Mouse (Mus musculus) megakaryocyte-erythroid progenitor cell, adult 5 weeks (primary cell): Measurements from ENCODE around the gene Olfr961. TPM values are rescaled to one million over a fixed set of nuclear protein-coding genes. Genes with fewer than 3 reads are reported as not detected.

Experiments used
- polyA plus RNA-seq: library from polyadenylated mRNA; stranded (reverse); fragments of >175 nt; gene quantifications from 2 replicates; pipeline ENCODE4 v1.2.3, GENCODE M21; 2012

The Olfr961 gene
- polyA plus RNA-seq = not detected in 2 replicates

DNA sequence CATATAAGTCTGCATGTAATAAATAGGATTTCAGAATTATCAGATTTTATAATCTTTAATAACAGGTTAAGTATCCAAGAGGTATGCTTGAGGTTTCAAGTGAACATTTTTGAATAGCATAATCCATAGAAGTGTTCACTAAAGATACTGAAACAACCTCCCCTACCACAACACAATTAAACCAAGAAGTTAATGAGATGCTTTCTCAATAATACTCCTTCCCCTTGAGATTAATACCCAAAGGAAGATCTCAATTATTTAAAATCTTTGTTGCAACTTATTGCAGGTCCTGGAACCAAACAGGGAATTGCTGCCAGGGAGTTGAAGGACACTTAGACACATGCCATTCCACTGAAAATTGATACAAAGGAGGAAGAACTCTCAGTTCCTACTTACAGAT lies at the start of gene Olfr961:
Gene Olfr961 (plus strand): TSS at position 301 of the 400 bp plus-strand sequence.

DNA sequence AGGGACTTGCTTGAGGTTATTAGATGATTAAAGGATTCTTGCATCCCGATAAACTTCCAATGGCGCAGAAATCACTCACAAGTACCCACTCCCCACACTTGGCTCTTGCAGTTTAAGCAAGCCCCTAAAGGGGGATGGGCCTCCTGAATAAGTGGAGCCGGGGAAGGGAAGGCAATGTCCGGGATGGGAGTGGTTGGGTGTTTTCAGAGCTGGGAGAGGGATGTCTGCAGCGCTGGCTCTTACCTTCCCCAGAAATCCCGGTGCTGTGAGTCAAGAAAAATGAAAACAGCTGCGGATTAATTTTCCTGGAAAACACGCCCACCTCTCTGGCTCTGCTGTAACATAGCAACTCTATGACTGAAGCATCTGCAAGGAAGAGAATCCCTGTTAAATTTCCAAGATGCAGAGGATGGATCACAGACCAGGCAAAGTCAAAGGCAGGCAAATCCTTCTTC lies 40.9 kb upstream of the Olfr961 start, which contains the start of gene AW551984:
Gene AW551984 (minus strand): TSS at position 405 of the 455 bp plus-strand sequence.

GRCm38 (mm10) chr9:39610355-39610754 lies 34.5 kb upstream of the Olfr961 start, which contains the start of gene Olfr148:
Gene Olfr148 (plus strand): TSS chr9:39610655.

DNA sequence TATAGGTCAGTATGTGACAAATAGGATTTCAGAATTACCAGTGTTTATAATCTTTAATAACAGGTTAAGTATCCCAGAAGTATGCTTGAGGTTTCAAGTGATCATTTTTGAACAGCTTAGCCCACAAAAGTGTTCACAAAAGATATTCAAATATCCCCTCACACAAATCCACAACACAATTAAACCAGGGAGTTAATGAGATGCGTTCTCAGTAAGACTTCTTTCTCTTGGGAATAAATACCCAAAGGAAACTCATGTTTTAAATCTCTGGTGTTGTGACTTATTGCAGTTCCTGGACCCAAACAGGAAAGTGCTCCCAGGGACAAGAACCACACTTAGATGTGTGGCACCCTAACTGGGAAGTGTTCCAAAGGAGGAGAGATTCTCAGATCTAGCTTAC lies 23.8 kb upstream of the Olfr961 start, which contains the start of gene Olfr960:
Gene Olfr960 (plus strand): TSS at position 301 of the 400 bp plus-strand sequence.

DNA sequence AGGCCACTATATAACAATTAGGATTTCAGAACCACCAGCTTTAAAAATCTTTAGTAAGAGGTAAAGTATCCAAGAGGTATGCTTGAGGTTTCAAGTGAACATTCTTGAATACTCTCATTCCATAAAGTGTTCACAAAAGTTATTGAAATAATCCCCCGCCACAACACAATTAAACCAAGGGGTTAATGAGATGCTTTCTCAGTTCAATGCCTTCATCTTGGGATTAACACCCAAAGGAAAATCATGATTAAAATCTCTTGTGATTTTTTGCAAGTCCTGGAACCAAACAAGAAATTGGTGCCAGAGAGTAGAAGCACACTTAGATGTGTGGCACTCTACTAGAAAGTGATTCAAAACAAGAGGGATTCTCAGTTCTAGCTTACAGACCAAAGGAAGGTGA lies 22.0 kb downstream of the Olfr961 start, which contains the start of gene Olfr963:
Gene Olfr963 (plus strand): TSS at position 301 of the 400 bp plus-strand sequence.

Other genes starting within 250 kb of the Olfr961 start
- gene Olfr952, start 217.9 kb upstream of the Olfr961 start, polyA plus RNA-seq = not detected in 2 replicates
- gene Olfr954, start 188.4 kb upstream of the Olfr961 start, polyA plus RNA-seq = not detected in 2 replicates
- 0.05 TPM in 1 of 2 replicates, not detected in the other for gene Olfr955, start 173.1 kb upstream of the Olfr961 start, polyA plus RNA-seq
- not detected in 2 replicates for gene Olfr44, start 151.1 kb upstream of the Olfr961 start, polyA plus RNA-seq
- not detected in 2 replicates for gene Olfr957, start 129.3 kb upstream of the Olfr961 start, polyA plus RNA-seq
- not detected in 2 replicates for gene Olfr958, start 91.0 kb upstream of the Olfr961 start, polyA plus RNA-seq
- gene Olfr959, start 69.5 kb upstream of the Olfr961 start, polyA plus RNA-seq = not detected in 2 replicates
- not detected in 2 replicates for gene AW551984, start 40.7 kb upstream of the Olfr961 start, polyA plus RNA-seq
- gene Olfr148, start 34.4 kb upstream of the Olfr961 start, polyA plus RNA-seq = not detected in 2 replicates
- gene Olfr960, start 23.7 kb upstream of the Olfr961 start, polyA plus RNA-seq = not detected in 2 replicates
- gene Olfr963, start 22.1 kb downstream of the Olfr961 start, polyA plus RNA-seq = not detected in 2 replicates
- not detected in 2 replicates for gene Olfr149, start 62.0 kb downstream of the Olfr961 start, polyA plus RNA-seq
- gene Olfr965, start 66.3 kb downstream of the Olfr961 start, polyA plus RNA-seq = 0.10 TPM in 1 of 2 replicates, not detected in the other
- gene Olfr150, start 85.9 kb downstream of the Olfr961 start, polyA plus RNA-seq = not detected in 2 replicates
- gene Olfr967, start 101.2 kb downstream of the Olfr961 start, polyA plus RNA-seq = not detected in 2 replicates
- not detected in 2 replicates for gene Olfr968, start 138.2 kb downstream of the Olfr961 start, polyA plus RNA-seq
- not detected in 2 replicates for gene Olfr969, start 145.9 kb downstream of the Olfr961 start, polyA plus RNA-seq
- not detected in 2 replicates for gene Olfr970, start 163.8 kb downstream of the Olfr961 start, polyA plus RNA-seq
- not detected in 2 replicates for gene Olfr971, start 191.8 kb downstream of the Olfr961 start, polyA plus RNA-seq
- not detected in 2 replicates for gene Olfr972, start 221.3 kb downstream of the Olfr961 start, polyA plus RNA-seq